Mouse (Mus musculus) forelimb bud, embryonic 11.5 days (tissue): ENCODE results near the gene Usp12.

ENCODE experiments used
- DNase-seq: peaks from one replicate; pipeline ENCODE4 v3.0.0-alpha.2; 2012; ENCODE audit warnings: low read depth, low spot score

The Usp12 gene

GRCm38 (mm10) chr5:146695543-146695942 is 99.3 kb downstream of the Usp12 start:
- DNase-seq: no peak

DNA sequence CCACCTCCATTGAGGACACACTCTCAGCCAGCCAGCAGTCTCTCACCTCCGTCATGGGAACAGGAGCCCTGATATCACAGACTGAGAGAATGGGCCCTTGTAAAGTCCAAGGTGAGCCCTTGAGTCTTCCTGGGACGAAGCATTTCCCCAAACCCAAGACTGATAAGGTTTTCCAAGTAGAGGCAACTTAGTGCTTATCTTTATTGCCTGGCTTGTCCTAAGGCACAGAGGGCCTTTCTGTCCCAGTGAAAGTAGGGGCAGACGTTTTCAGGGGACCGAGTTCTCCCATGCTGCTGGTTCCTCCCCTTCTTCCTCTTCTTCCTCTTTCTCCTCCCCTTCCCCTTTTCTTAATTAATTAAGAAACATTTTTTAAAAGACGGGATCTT is 101.8 kb downstream of the Usp12 start:
- DNase-seq: no peak

GRCm38 (mm10) chr5:146692361-146692975 is 102.3 kb downstream of the Usp12 start:
- no peak for DNase-seq

GRCm38 (mm10) chr5:146691745-146692144 is 103.1 kb downstream of the Usp12 start:
- no peak for DNase-seq

GRCm38 (mm10) chr5:146687541-146688313 is 107.1 kb downstream of the Usp12 start:
- DNase-seq: no peak

DNA sequence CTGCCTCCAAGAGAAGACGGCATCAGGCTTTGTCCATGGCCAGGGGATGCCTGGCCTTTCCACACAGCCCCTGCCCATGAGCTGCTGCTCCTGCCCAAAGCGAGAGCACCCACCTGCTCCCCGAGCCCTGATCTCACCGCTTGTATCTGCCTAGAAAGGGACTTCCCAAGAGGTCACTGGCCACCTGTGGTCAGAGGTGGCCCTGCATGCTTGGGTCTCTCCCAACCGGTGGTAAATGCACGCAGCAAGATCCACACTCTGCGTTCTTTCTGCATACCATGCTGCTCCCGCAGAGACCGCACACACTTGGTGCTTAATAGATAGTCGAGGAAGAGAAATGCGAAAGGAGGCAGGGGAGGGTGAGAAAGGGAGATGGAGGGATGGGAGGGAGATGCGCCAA is 107.9 kb downstream of the Usp12 start:
- no peak for DNase-seq
